12 mouse cellular contexts compared by ENCODE assay signal in genomic region chr6:121498819-121499535, GRCm38 (mm10). TPM values are rescaled to one million over a fixed set of nuclear protein-coding genes. Genes with fewer than 3 reads are reported as not detected.
DNase-seq lines count a peak whose midpoint lies in the region; ATAC-seq lines count a peak whose summit lies in the region.
"Had no signal": no experiment of that assay in that cellular context is flagged by ENCODE, and none has a peak within 500 bp of the region (broad histone marks: within the 10 kb centered on the region; RNA-seq: fewer than 3 reads in every experiment).

No protein-coding gene starts in this region.

- intact Hi-C loops in heart, postnatal 36 days (cut with DNase I): no loop called here

- H3K36me3 ChIP-seq in neural tube, embryonic 15.5 days: no peaks in the 10 kb centered on the region
- H3K36me3 ChIP-seq in embryonic facial prominence, embryonic 14.5 days (ENCODE audit: control insufficient read depth, insufficient read depth, low read length): no peaks in the 10 kb centered on the region
- H3K36me3 ChIP-seq: G1E; heart, embryonic 10.5 days; limb, embryonic 13.5 days had no signal

- peak; percentile 17 for DNase-seq in neural tube, embryonic 10.5 days (ENCODE audit: extremely low spot score, low spot score)
- peak; percentile 6 for DNase-seq in embryonic facial prominence, embryonic 14.5 days (ENCODE audit: low spot score)
- peak; percentile 32 to 40 for DNase-seq in layer of hippocampus, adult 8-10 months (ENCODE audit: low spot score in 2 of 2)
- peak; percentile 66 for DNase-seq in retina, adult 2 months (ENCODE audit: low read depth, low spot score)
- no peak for DNase-seq in frontal cortex, postnatal 10 days (ENCODE audit: low spot score in 2 of 2)
- DNase-seq in heart, postnatal 36 days: no peak
- no peak for DNase-seq in natural killer cell, adult 2 months (ENCODE audit: low spot score in 2 of 2)

- H3K9me3 ChIP-seq in neural tube, embryonic 15.5 days (replicated peaks): no peaks in the 10 kb centered on the region
- no peaks in the 10 kb centered on the region for H3K9me3 ChIP-seq in embryonic facial prominence, embryonic 14.5 days (ENCODE audit: control insufficient read depth, low read length)
- H3K9me3 ChIP-seq: heart, embryonic 10.5 days; limb, embryonic 13.5 days had no signal

- H3K9ac ChIP-seq in neural tube, embryonic 15.5 days (replicated peaks): no peak overlapping the region
- H3K9ac ChIP-seq in embryonic facial prominence, embryonic 14.5 days (ENCODE audit: low read depth, low read length): no peak overlapping the region
- H3K9ac ChIP-seq: limb, embryonic 13.5 days had no signal

- H3K27me3 ChIP-seq in neural tube, embryonic 15.5 days (replicated peaks): no peaks in the 10 kb centered on the region
- no peaks in the 10 kb centered on the region for H3K27me3 ChIP-seq in embryonic facial prominence, embryonic 14.5 days (replicated peaks; ENCODE audit: control insufficient read depth, insufficient read depth, low read length)
- H3K27me3 ChIP-seq: limb, embryonic 13.5 days had no signal

- H3K4me1 ChIP-seq in neural tube, embryonic 15.5 days: peaks cover 12% of the 10 kb centered on the region
- H3K4me1 ChIP-seq in embryonic facial prominence, embryonic 14.5 days (ENCODE audit: control insufficient read depth, insufficient read depth, low read length): no peaks in the 10 kb centered on the region
- H3K4me1 ChIP-seq: heart, embryonic 10.5 days had no signal

- no peak overlapping the region for H3K27ac ChIP-seq in neural tube, embryonic 15.5 days (replicated peaks)
- H3K27ac ChIP-seq in embryonic facial prominence, embryonic 14.5 days (replicated peaks; ENCODE audit: low read depth, low read length): no peak overlapping the region
- H3K27ac ChIP-seq: heart, embryonic 10.5 days; limb, embryonic 13.5 days had no signal

- H3K4me2 ChIP-seq in neural tube, embryonic 15.5 days: no peak overlapping the region
- H3K4me2 ChIP-seq in embryonic facial prominence, embryonic 14.5 days (ENCODE audit: low read depth, low read length): no peak overlapping the region
- H3K4me2 ChIP-seq: limb, embryonic 13.5 days had no signal

- ATAC-seq in neural tube, embryonic 15.5 days (ENCODE audit: low FRiP score): no peak
- no peak for ATAC-seq in embryonic facial prominence, embryonic 14.5 days (ENCODE audit: low read depth)

- WGBS in neural tube, embryonic 15.5 days: 22% methylated on average over 9 of the region's 9 CpGs
- 14% methylated on average over 9 of the region's 9 CpGs for WGBS in embryonic facial prominence, embryonic 14.5 days

- no peak overlapping the region for H3K4me3 ChIP-seq in neural tube, embryonic 15.5 days (replicated peaks)
- no peak overlapping the region for H3K4me3 ChIP-seq in embryonic facial prominence, embryonic 14.5 days (ENCODE audit: low read depth, low read length)
- H3K4me3 ChIP-seq: heart, embryonic 10.5 days; limb, embryonic 13.5 days; myocyte had no signal

RNA-seq across cellular contexts. Expression of gene Iqsec3, which starts 25.5 kb away (rescaled TPM):
- 14.6 and 18.7 TPM in 2 replicates for polyA plus RNA-seq in neural tube, embryonic 15.5 days (2015; fragmentation: Nextera tagmentation; extraction: Ambion mirVana)
- 0.39 and 0.51 TPM in 2 replicates for polyA plus RNA-seq in embryonic facial prominence, embryonic 14.5 days (2014; fragmentation: Nextera tagmentation; extraction: Ambion mirVana)
- total RNA-seq in layer of hippocampus, adult 8-10 months (2022): 100 to 1,000 TPM; 129 to 156 (median 139) TPM
- total RNA-seq in heart, postnatal 36 days (2021): under 1 TPM; 0.51 to 0.69 TPM
- polyA plus RNA-seq: G1E had no signal

Comparison
In these comparisons a context has a peak if more than half of its experiments do, and no peak if none do; other contexts are left out.
1. DNase-seq: peak in neural tube, embryonic 10.5 days (single experiment), embryonic facial prominence, embryonic 14.5 days (single experiment), layer of hippocampus, adult 8-10 months (2 of 2) and retina, adult 2 months (single experiment); none in frontal cortex, postnatal 10 days (0 of 2), heart, postnatal 36 days (0 of 2) and natural killer cell, adult 2 months (0 of 2).
2. RNA of gene Iqsec3, which starts 25.5 kb away (total RNA-seq): 129 to 156 TPM in layer of hippocampus, adult 8-10 months; 0.51 to 0.69 TPM in heart, postnatal 36 days; every median in the first group is over 10 times any median in the second.